Mouse (Mus musculus) kidney, adult 2 months (tissue): Measurements from ENCODE around the gene Polk. TPM values are rescaled to one million over a fixed set of nuclear protein-coding genes. Genes with fewer than 3 reads are reported as not detected.

ENCODE experiments used
- DNase-seq: peaks from one replicate; pipeline ENCODE4 v3.0.0; 2021
- H3K27ac ChIP-seq: fragments of 200-500 bp; 2 replicates; pipeline ENCODE4 v1.5.1; 2012; ENCODE audit warnings: low read depth, low read length, control low read depth, inconsistent platforms; ENCODE audit not compliant: insufficient read depth
- H3K27me3 ChIP-seq: fragments of 200-500 bp; replicated peaks from 2 replicates; pipeline ENCODE4 v1.6.1; 2012; ENCODE audit warnings: mild to moderate bottlenecking, moderate library complexity, low read length, inconsistent platforms; ENCODE audit not compliant: control insufficient read depth, insufficient read depth
- H3K36me3 ChIP-seq: fragments of 200-500 bp; 2 replicates; pipeline ENCODE4 v1.6.1; 2012; ENCODE audit warnings: mild to moderate bottlenecking, moderate library complexity, low read length, inconsistent platforms; ENCODE audit not compliant: control insufficient read depth, insufficient read depth
- H3K4me1 ChIP-seq: fragments of 200-500 bp; 2 replicates; pipeline ENCODE4 v1.6.1; 2011; ENCODE audit warnings: low read length; ENCODE audit not compliant: control insufficient read depth, insufficient read depth
- H3K4me3 ChIP-seq: fragments of 200-500 bp; 2 replicates; pipeline ENCODE4 v1.5.1; 2011; ENCODE audit warnings: mild to moderate bottlenecking, low read depth, low read length, control low read depth; ENCODE audit not compliant: insufficient read depth
- CTCF ChIP-seq: fragments of 200-500 bp; conservative IDR thresholded peaks from 2 replicates; pipeline ENCODE4 v1.5.1; 2011; ENCODE audit warnings: low read depth, mild to moderate bottlenecking, control low read depth, low read length, moderate library complexity, mixed read lengths; ENCODE audit not compliant: insufficient read depth, insufficient read length
- POLR2A ChIP-seq: fragments of 200-500 bp; IDR thresholded peaks from one replicate; pipeline ENCODE4 v1.6.1; 2011; ENCODE audit warnings: low read depth, low read length, control low read depth
- WGBS: fragments of 180-500 bp; shearing (Covaris S2); methylation state at CpG from one replicate; pipeline ENCODE4 v1.1.7; 2018; 5-methylcytosine and 5-hydroxymethylcytosine counted together
- polyA plus RNA-seq: library from polyadenylated mRNA; depleted of rRNA; stranded (reverse); fragments of >200 nt; gene quantifications from 2 replicates; pipeline ENCODE4 v1.2.3, GENCODE M21; 2012

Polk gene
- polyA plus RNA-seq, 1 experiment = 1.9 TPM

DNA sequence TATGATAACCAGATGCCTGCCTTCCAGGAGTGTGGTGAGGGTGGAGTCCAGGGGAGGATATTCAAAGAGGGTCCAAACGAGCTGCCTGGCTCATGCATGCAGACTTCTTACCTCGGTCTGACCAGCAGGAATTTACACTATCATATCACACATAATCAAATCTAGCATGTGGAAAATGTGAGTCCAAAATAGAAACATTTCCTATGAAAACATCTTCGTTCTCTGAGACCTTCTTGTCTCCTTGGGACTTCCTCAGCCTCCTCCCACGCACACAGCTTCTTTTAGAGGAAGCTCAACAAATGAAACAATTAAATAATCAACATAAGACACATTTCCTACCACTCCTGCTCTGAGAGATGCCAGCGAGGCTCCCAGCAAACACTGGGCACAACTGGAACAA is 30.5 kb downstream of the Polk start:
- no peaks in the 10 kb centered on the region for H3K4me1 ChIP-seq
- WGBS = 56% methylated on average over 5 of the region's 5 CpGs
- no peak overlapping the region for H3K4me3 ChIP-seq
- H3K36me3 ChIP-seq = no peaks in the 10 kb centered on the region
- H3K27me3 ChIP-seq = no peaks in the 10 kb centered on the region
- no peak for DNase-seq
- peak overlapping the region; percentile 55; the same call in 1 of the 2 replicates for H3K27ac ChIP-seq
- TF ChIP-seq POLR2A (no peak), CTCF (no peak)

- no peaks in the 10 kb centered on the region for H3K4me1 ChIP-seq
- no peaks in the 10 kb centered on the region for H3K27me3 ChIP-seq
- 67% methylated on average over 1 of the region's 1 CpGs for WGBS
- no peak overlapping the region for H3K27ac ChIP-seq
- no peaks in the 10 kb centered on the region for H3K36me3 ChIP-seq
- H3K4me3 ChIP-seq = no peak overlapping the region
- TF ChIP-seq CTCF (no peak), POLR2A (no peak)
- DNase-seq = no peak
Measured at GRCm38 (mm10) chr13:96511262-96511661, 31.1 kb downstream of the Polk start.

GRCm38 (mm10) chr13:96510635-96511034 is 31.7 kb downstream of the Polk start:
- Histone ChIP-seq H3K27me3 (no peaks in the 10 kb centered on the region), H3K4me1 (no peaks in the 10 kb centered on the region), H3K36me3 (no peaks in the 10 kb centered on the region), H3K4me3 (no peak overlapping the region), H3K27ac (no peak overlapping the region)
- TF ChIP-seq POLR2A (no peak), CTCF (no peak)
- peak; percentile 15 for DNase-seq
- 66% methylated on average over 13 of the region's 13 CpGs for WGBS

DNA sequence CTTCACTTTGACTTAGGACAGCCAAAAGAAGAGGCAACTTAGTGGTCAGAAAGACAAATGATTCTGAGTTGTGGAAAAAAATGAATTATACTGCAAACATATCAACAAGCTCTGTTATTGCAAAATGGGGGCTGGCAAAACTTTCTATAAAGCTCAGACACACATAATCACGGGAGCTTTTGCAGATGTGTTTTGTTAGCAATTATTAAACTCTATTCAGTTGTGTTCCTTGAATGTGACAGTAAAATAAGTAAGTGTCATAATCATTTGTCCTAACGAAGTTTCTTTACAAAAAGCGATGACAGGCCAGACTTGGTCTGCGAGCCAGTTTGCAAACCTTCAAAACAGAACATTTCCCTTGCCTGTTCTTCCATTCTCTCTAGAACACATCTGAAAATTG is 34.8 kb downstream of the Polk start:
- WGBS = 91% methylated on average over 4 of the region's 4 CpGs
- TF ChIP-seq POLR2A (no peak), CTCF (no peak)
- no peaks in the 10 kb centered on the region for H3K36me3 ChIP-seq
- no peaks in the 10 kb centered on the region for H3K27me3 ChIP-seq
- no peak overlapping the region for H3K27ac ChIP-seq
- no peak for DNase-seq
- H3K4me3 ChIP-seq = no peak overlapping the region
- H3K4me1 ChIP-seq = no peaks in the 10 kb centered on the region

DNA sequence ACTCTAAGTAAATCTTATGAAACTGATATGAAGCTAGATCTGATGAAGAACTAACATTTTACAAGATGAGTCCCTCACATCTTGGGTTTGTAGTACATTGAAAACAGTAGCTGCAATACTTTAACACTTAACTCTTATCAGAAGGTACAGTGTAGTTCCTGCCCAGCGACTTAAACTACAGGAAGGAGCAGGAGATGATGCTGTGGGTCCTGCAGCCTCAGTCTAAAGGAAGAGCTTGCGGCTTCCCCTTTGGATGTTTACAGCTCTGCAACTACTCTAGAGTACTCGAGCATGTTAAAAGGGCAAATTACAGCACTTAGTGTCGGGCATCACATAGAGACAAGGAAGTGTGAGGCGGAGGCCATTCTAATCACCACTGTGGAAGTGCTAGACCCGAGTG is 36.1 kb downstream of the Polk start:
- WGBS = 63% methylated on average over 6 of the region's 6 CpGs

DNA sequence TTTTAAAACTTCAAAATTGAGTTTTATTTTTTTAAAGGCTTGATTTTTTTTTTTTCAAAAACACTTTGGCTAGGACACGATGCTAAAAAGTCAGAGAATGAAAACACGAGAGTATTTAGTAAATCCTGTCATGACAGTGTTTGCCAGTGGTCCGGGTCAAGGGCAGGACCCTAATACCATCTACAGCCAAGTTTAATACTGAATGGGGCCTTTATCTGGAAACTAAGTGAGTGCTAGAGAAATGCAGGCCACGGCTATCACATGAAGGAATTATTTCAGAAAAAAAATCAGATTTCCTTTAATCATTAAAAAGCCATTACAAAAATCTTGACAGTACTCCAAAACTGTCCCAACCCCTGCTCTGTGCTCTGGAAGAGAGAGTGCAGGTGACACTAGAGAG is 36.7 kb downstream of the Polk start:
- H3K36me3 ChIP-seq = no peaks in the 10 kb centered on the region
- 71% methylated on average over 4 of the region's 4 CpGs for WGBS
- DNase-seq = no peak
- no peak overlapping the region for H3K4me3 ChIP-seq
- H3K27me3 ChIP-seq = no peaks in the 10 kb centered on the region
- no peak overlapping the region for H3K27ac ChIP-seq
- H3K4me1 ChIP-seq = peaks cover 2% of the 10 kb centered on the region; the same call in 1 of the 2 replicates
- TF ChIP-seq CTCF (no peak), POLR2A (no peak)

More for the DNA sequence above, 36.1 kb downstream of the Polk start:
- H3K4me1 ChIP-seq = no peaks in the 10 kb centered on the region
- no peak for DNase-seq
- no peak overlapping the region for H3K4me3 ChIP-seq
- H3K36me3 ChIP-seq = no peaks in the 10 kb centered on the region
- H3K27ac ChIP-seq = no peak overlapping the region
- TF ChIP-seq POLR2A (no peak), CTCF (no peak)
- no peaks in the 10 kb centered on the region for H3K27me3 ChIP-seq

DNA sequence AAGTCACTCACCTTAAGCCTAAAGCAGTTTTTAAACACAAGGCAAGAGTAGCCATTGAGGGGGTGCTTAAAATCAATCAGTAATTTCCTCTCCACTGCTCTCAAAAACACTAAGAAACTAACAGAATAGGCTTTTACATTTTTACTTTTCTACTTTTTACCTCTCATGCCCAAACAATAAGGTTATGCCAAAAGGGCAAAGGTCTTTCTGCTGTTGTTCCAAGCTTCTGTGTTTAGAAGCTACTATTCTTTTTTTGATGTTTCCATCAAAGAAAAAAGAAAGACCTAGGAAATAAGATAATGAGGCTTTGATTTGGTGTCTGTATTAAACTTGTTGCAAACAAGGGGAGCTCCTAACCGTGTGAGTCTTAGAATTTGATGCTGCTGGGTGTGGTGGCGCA is 42.5 kb downstream of the Polk start:
- TF ChIP-seq CTCF = no peak
- TF ChIP-seq POLR2A = no peak
- WGBS = 82% methylated on average over 2 of the region's 2 CpGs
- Histone ChIP-seq H3K4me1 (peaks cover 6% of the 10 kb centered on the region; the same call in 1 of the 2 replicates), H3K27me3 (no peaks in the 10 kb centered on the region), H3K4me3 (no peak overlapping the region), H3K27ac (no peak overlapping the region), H3K36me3 (no peaks in the 10 kb centered on the region; the same call in none of the 2 replicates)
- peak; percentile 62 for DNase-seq

DNA sequence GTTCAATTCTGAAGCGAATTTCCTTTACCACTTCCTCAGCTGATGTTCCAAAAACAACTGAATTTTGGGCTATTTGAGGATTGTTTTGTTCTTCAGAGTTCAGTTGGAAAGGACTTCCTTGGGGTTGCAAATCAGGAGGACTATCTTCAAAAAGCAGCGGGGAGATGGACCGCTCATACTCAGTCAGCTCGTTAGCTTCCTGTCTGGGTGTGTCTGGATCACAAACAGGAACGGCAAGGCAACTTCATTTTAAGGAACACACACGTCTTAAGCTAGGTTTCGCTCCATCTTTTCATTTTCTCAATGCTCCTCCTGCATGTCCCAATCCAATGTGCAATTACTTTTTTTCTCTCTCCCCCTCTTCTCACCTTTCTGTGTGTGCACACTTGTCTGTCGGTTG is 45.7 kb downstream of the Polk start:
- peak overlapping the region; percentile 76 for H3K27ac ChIP-seq
- TF ChIP-seq CTCF (no peak), POLR2A (no peak)
- peak; percentile 30 for DNase-seq
- no peaks in the 10 kb centered on the region for H3K27me3 ChIP-seq
- H3K36me3 ChIP-seq = no peaks in the 10 kb centered on the region; the same call in none of the 2 replicates
- H3K4me3 ChIP-seq = no peak overlapping the region
- 75% methylated on average over 8 of the region's 8 CpGs for WGBS
- H3K4me1 ChIP-seq = peaks cover 6% of the 10 kb centered on the region; the same call in 1 of the 2 replicates
